Mouse (Mus musculus): Measurements from ENCODE around the gene Ccr1l1. TPM values are rescaled to one million over a fixed set of nuclear protein-coding genes. Genes with fewer than 3 reads are reported as not detected.

Gene Ccr1l1
- polyA plus RNA-seq, 1 experiment: not detected

- 39% methylated on average over 6 of the region's 6 CpGs for WGBS
- Histone ChIP-seq H3K27me3 (ENCODE audit: control insufficient read depth, insufficient read depth, low read length) (no peaks in the 10 kb centered on the region), H3K4me3 (ENCODE audit: control insufficient read depth, insufficient read depth, low read length) (no peak overlapping the region), H3K36me3 (ENCODE audit: control insufficient read depth, insufficient read depth, low read length) (no peaks in the 10 kb centered on the region), H3K4me1 (replicated peaks; ENCODE audit: control insufficient read depth, insufficient read depth, low read length) (peaks cover 29% of the 10 kb centered on the region), H3K27ac (ENCODE audit: control insufficient read depth, insufficient read depth, low read length) (no peak overlapping the region; the same call in 1 of the 2 replicates)
- TF ChIP-seq CTCF (IDR thresholded peaks at IDR 0.05; ENCODE audit: borderline replicate concordance, control insufficient read depth, extremely low read depth, insufficient read depth, low read length, poor library complexity): no peak
- TF ChIP-seq POLR2A (IDR thresholded peaks at IDR 0.05; ENCODE audit: control insufficient read depth, extremely low read depth, insufficient read depth, low read length, poor library complexity): no peak
- peak; percentile 22 for DNase-seq
Measured at GRCm38 (mm10) chr9:123931761-123932700, 46.2 kb downstream of the Ccr1l1 start.

GRCm38 (mm10) chr9:123930926-123931325 lies 47.3 kb downstream of the Ccr1l1 start:
- peaks cover 31% of the 10 kb centered on the region for H3K4me1 ChIP-seq (replicated peaks; ENCODE audit: control insufficient read depth, insufficient read depth, low read length)

GRCm38 (mm10) chr9:123930476-123930875 lies 47.7 kb downstream of the Ccr1l1 start:
- no peak overlapping the region for H3K4me3 ChIP-seq (ENCODE audit: control insufficient read depth, insufficient read depth, low read length)
- peaks cover 36% of the 10 kb centered on the region for H3K4me1 ChIP-seq (replicated peaks; ENCODE audit: control insufficient read depth, insufficient read depth, low read length)
- peak overlapping the region; percentile 0; the same call in 1 of the 2 replicates for H3K27ac ChIP-seq (ENCODE audit: control insufficient read depth, insufficient read depth, low read length)
- H3K27me3 ChIP-seq (ENCODE audit: control insufficient read depth, insufficient read depth, low read length): no peaks in the 10 kb centered on the region
- DNase-seq: no peak
- no peak for TF ChIP-seq POLR2A (IDR thresholded peaks at IDR 0.05; ENCODE audit: control insufficient read depth, extremely low read depth, insufficient read depth, low read length, poor library complexity)
- TF ChIP-seq CTCF (IDR thresholded peaks at IDR 0.05; ENCODE audit: borderline replicate concordance, control insufficient read depth, extremely low read depth, insufficient read depth, low read length, poor library complexity): no peak
- 75% methylated on average over 3 of the region's 3 CpGs for WGBS
- H3K36me3 ChIP-seq (ENCODE audit: control insufficient read depth, insufficient read depth, low read length): no peaks in the 10 kb centered on the region

More at GRCm38 (mm10) chr9:123930926-123931325, 47.3 kb downstream of the Ccr1l1 start:
- 91% methylated on average over 3 of the region's 3 CpGs for WGBS
- Histone ChIP-seq H3K36me3 (ENCODE audit: control insufficient read depth, insufficient read depth, low read length) (no peaks in the 10 kb centered on the region), H3K27me3 (ENCODE audit: control insufficient read depth, insufficient read depth, low read length) (no peaks in the 10 kb centered on the region), H3K27ac (ENCODE audit: control insufficient read depth, insufficient read depth, low read length) (peak overlapping the region; percentile 0; the same call in 1 of the 2 replicates), H3K4me3 (ENCODE audit: control insufficient read depth, insufficient read depth, low read length) (no peak overlapping the region)
- no peak for TF ChIP-seq POLR2A (IDR thresholded peaks at IDR 0.05; ENCODE audit: control insufficient read depth, extremely low read depth, insufficient read depth, low read length, poor library complexity)
- no peak for DNase-seq

DNA sequence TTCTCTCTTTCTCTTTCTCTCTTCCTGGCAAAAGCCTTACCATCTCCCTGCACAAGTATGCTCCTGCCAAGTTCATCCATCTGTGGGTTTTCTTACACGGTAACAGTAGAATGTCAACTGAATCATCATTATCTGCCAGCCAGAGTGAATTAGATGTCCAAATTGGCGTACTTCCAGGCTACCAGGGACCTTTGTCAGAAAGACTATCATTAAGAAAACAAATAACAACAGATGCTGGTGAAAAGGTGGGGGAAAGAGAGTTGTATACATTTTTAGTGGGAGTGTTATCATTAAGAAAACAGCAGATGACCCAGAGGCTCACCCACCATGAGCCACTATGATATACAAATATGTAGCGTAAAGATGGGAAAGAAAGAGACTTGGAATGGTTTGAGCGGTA lies 48.3 kb downstream of the Ccr1l1 start:
- Histone ChIP-seq H3K36me3 (ENCODE audit: control insufficient read depth, insufficient read depth, low read length) (no peaks in the 10 kb centered on the region), H3K27me3 (ENCODE audit: control insufficient read depth, insufficient read depth, low read length) (no peaks in the 10 kb centered on the region), H3K4me3 (ENCODE audit: control insufficient read depth, insufficient read depth, low read length) (no peak overlapping the region), H3K4me1 (replicated peaks; ENCODE audit: control insufficient read depth, insufficient read depth, low read length) (peaks cover 36% of the 10 kb centered on the region), H3K27ac (ENCODE audit: control insufficient read depth, insufficient read depth, low read length) (no peak overlapping the region)
- no peak for DNase-seq
- 95% methylated on average over 4 of the region's 4 CpGs for WGBS
- no peak for TF ChIP-seq CTCF (IDR thresholded peaks at IDR 0.05; ENCODE audit: borderline replicate concordance, control insufficient read depth, extremely low read depth, insufficient read depth, low read length, poor library complexity)
- TF ChIP-seq POLR2A (IDR thresholded peaks at IDR 0.05; ENCODE audit: control insufficient read depth, extremely low read depth, insufficient read depth, low read length, poor library complexity): no peak

DNA sequence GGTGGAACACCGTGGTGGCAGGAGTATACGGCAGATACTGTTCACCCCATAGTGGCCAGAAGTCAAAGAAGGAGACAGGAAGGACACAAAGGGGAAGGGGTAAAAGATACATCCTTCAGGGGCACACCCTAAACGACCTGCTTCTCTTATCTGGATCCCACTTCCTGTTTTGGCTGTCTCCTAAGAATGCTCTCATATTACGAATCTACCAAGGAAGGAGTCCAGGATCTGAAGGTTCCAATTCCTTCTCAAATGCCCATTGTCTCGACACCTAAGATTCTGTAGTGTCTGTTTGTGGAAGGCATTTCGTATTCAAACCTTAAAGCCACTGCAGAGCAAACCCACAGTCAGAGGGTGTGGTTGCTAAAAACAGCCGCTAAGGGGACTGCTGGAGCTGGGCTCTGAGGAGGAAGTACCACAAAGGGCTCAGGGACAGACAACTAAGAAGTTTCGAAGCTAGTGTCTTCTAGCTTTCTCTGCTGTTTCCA lies 49.4 kb downstream of the Ccr1l1 start:
- H3K27me3 ChIP-seq (ENCODE audit: control insufficient read depth, insufficient read depth, low read length): no peaks in the 10 kb centered on the region
- under 1% methylated on average over 8 of the region's 8 CpGs for WGBS
- peaks cover 41% of the 10 kb centered on the region for H3K4me1 ChIP-seq (replicated peaks; ENCODE audit: control insufficient read depth, insufficient read depth, low read length)
- peak overlapping the region; percentile 96 for H3K27ac ChIP-seq (ENCODE audit: control insufficient read depth, insufficient read depth, low read length)
- no peak for TF ChIP-seq CTCF (IDR thresholded peaks at IDR 0.05; ENCODE audit: borderline replicate concordance, control insufficient read depth, extremely low read depth, insufficient read depth, low read length, poor library complexity)
- TF ChIP-seq POLR2A (IDR thresholded peaks at IDR 0.05; ENCODE audit: control insufficient read depth, extremely low read depth, insufficient read depth, low read length, poor library complexity): no peak
- DNase-seq: peak; percentile 73
- H3K4me3 ChIP-seq (ENCODE audit: control insufficient read depth, insufficient read depth, low read length): no peak overlapping the region
- H3K36me3 ChIP-seq (ENCODE audit: control insufficient read depth, insufficient read depth, low read length): no peaks in the 10 kb centered on the region

DNA sequence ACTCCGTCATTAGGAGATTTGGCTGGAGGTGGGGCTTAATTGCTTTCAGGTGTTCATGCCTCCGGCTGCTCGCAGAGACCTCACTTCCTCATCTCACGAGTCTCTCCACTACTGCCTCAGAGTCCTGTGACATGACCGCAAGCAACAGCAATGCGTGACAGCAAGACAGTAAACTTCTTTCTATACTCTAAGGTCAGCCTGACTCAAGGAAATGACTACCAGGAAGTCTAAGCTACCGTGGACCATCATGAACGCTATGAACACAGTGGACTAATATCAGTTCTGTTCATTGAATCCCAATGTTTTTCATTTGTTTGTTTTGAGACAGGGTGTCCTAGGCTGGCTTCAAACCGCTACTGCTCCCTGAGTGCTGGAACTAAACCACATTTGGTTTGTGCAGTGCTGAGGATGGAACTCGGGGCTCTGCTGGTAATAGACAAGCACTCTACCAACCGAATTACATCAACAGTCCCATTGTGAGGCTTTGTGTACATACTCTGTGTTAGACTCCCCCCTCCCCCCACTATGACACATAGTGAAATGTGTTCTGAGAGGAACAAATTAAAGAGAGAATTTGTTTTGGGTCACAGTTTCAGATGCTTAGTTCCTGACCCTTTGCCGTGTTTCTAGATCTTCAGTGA lies 50.0 kb downstream of the Ccr1l1 start:
- no peak for TF ChIP-seq POLR2A (IDR thresholded peaks at IDR 0.05; ENCODE audit: control insufficient read depth, extremely low read depth, insufficient read depth, low read length, poor library complexity)
- TF ChIP-seq CTCF (IDR thresholded peaks at IDR 0.05; ENCODE audit: borderline replicate concordance, control insufficient read depth, extremely low read depth, insufficient read depth, low read length, poor library complexity): no peak
- H3K36me3 ChIP-seq (ENCODE audit: control insufficient read depth, insufficient read depth, low read length): no peaks in the 10 kb centered on the region
- peak; percentile 58 for DNase-seq
- WGBS: 2% methylated on average over 12 of the region's 12 CpGs
- no peak overlapping the region for H3K4me3 ChIP-seq (ENCODE audit: control insufficient read depth, insufficient read depth, low read length)
- peak overlapping the region; percentile 96 for H3K27ac ChIP-seq (ENCODE audit: control insufficient read depth, insufficient read depth, low read length)
- peaks cover 44% of the 10 kb centered on the region for H3K4me1 ChIP-seq (replicated peaks; ENCODE audit: control insufficient read depth, insufficient read depth, low read length)
- H3K27me3 ChIP-seq (ENCODE audit: control insufficient read depth, insufficient read depth, low read length): no peaks in the 10 kb centered on the region

All from thymus, adult 2 months (tissue).